Mouse (Mus musculus) liver, postnatal 0 days (tissue): ENCODE results near the gene Sost.
A peak's percentile ranks its signal among the peaks of the same experiment; 100 is the strongest.

ENCODE experiments used
- CTCF ChIP-seq: sonication (generic); IDR thresholded peaks from 2 replicates; pipeline ENCODE4 v1.5.1; 2016; ENCODE audit warnings: antibody characterized with exemption, low read depth
- EP300 ChIP-seq: IDR thresholded peaks from 2 replicates; pipeline ENCODE4 v1.6.1; 2016; ENCODE audit warnings: antibody characterized with exemption, low read depth, mild to moderate bottlenecking

DNA sequence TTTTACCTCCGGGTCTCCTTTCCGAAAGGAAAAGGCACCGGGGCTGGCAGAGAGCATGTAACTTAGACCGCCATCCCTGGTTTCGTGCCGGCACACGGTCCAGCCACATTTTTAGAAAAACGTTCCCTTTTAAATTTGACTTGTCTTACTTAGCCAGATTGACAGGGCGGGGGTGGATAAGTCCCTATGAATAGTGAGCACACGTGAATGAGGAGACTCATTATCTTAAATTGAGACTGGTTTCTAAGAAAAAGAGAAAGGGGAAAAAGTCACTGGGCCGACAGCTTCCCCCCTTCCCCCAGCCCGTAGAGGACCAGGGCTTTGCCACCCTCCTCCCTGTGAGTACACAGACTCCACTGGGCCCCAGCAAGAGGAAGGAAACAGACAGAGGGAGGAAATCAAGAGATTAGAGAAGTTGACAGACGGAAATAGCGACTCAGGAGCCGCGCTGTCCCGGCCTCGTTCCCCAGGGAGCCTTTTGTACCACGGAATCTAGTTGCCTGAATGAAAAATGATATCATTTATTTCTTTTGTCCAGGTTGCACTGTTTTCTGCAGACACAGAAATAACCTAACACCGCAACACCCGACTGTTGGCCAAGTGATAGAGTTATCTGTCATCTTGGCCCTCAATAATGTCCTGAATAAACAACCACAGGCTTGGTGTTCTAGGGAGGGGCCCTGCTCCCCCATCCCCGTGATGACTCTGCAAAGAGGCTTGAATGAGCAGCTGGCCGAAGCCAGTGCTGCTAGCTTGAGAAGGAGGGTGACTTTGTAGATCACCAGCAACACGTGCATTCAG lies 14.1 kb downstream of the Sost start:
- TF ChIP-seq CTCF = no peak
- peak; percentile 32; the same call in 1 of the 2 replicates for TF ChIP-seq EP300
